Mouse (Mus musculus): ENCODE measurements around the gene Pxmp2.

Pxmp2 gene

GRCm38 (mm10) chr5:110230401-110230779 lies 55.6 kb downstream of the Pxmp2 start:
- peak; percentile 3 for DNase-seq

- DNase-seq, result no peak
Measured at GRCm38 (mm10) chr5:110227336-110227883, 58.6 kb downstream of the Pxmp2 start.

GRCm38 (mm10) chr5:110225056-110225455 lies 60.9 kb downstream of the Pxmp2 start:
- no peak for DNase-seq

All from right cerebral cortex, postnatal 4 days (tissue).